Mouse (Mus musculus) spleen, adult 12 weeks (tissue): ENCODE results near the gene Acot6.
"Not testable (repeated sequence)": the region's sequence is repeated elsewhere in the genome, so short reads cannot be mapped to it uniquely, and the experiment has no call there.

Experiments
- DNase-seq: peaks from one replicate; pipeline ENCODE4 v3.0.0; 2022; ENCODE audit warnings: low spot score

Gene Acot6

DNA sequence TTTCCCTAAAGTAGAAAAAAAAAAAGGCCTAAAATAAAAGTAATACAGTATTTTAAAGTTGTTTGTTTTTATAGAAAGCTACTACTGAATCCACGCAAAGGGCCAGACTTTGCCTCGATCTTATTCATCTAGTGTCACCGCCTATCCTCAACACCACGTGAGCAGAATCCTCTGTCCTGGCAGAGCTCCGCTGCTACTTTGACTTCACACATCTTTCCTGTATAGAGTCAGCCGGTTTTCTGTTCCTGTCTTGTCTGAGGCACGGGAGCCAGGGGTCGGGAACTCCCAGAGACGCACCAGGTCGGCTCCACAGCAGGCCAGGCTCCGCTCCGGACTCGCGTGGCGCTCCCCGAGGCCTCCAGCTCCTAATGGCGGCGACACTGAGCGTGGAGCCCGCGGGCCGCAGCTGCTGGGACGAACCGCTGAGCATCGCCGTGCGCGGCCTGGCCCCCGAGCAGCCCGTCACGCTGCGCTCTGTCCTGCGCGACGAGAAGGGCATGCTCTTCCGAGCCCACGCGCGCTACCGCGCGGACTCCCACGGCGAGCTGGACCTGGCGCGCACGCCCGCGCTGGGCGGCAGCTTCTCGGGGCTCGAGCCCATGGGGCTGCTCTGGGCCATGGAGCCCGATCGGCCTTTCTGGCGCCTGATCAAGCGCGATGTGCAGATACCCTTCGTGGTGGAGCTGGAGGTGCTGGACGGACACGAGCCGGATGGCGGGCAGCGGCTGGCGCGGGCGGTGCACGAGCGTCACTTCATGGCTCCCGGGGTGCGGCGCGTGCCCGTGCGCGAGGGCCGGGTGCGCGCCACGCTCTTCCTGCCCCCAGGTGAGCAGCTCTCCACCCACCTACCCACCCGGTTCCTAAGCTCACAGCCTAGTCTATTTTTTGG is at the start of gene Acot6:
TSS of gene Acot6 (plus strand) at position 51 of the 889 bp plus-strand sequence.
- peak; percentile 34 for DNase-seq

DNA sequence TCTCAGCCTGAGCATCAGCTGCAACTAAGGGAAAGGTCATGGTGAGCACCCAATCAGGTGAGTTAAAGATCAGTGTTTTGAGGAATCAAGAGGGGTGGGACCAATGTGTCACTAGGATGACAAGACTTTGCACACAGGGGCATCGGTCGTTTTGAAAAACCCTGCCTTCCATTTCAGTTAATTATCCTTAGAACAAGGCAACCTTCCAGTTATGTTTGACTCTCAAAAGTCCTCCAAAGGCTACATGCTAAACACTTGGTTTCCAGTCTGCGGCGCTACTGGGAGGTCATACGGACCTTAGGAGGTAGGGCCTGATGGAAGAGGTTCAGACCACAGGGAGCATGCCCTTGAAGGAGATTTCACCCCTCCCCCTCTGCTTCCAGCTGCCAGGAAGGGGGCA is 49.7 kb upstream of the Acot6 start:
- DNase-seq: not testable (repeated sequence)

- no peak for DNase-seq
These were observed 48.4 kb upstream of the Acot6 start, which contains the start of gene Acot3 for GRCm38 (mm10) chr12:84051937-84052474. Gene Acot3 (plus strand): TSS chr12:84052144.

GRCm38 (mm10) chr12:84052609-84053008 is 47.8 kb upstream of the Acot6 start:
- no peak for DNase-seq

DNA sequence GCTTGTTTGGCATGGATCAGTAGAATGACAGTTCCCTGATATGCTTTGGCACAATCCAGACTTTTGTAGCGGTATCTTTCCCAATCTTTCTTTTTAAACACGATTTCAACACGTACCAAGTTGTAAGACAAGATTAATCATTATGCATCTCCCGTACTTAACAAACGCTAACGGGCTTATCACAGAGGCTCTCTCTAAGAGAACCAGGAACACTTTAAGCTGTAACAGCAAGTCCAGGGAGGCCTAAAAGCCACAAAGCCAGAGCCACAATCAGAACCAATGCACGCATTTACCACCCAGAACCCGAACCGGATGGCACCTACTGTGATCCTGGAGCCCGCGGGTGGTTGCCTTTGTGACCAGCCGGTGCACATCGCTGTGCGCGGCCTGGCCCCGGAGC is 47.3 kb upstream of the Acot6 start:
- DNase-seq: no peak

- no peak for DNase-seq
These were observed 46.6 kb upstream of the Acot6 start for GRCm38 (mm10) chr12:84053679-84054391.

DNA sequence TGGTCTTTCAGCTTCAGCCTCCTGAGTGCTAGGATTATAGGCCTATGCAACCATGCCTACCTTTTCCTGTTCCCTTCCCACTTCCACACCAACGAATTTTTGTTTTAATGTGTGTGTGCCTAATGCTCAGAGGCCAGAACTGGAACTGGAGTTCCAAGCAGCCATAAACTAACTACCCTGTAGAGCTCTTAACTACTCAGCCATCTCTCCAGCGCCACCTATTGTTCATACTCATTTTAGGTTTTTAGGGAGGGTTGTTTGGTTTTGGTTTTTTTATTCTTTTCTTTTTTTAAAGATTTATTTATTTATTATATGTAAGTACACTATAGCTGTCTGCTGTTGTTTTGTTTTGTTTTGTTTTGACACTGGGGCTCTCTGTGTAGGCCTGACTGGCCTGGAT is 39.5 kb upstream of the Acot6 start:
- DNase-seq: no peak

- DNase-seq: no peak
These were observed 38.1 kb upstream of the Acot6 start for GRCm38 (mm10) chr12:84062336-84062735.

DNA sequence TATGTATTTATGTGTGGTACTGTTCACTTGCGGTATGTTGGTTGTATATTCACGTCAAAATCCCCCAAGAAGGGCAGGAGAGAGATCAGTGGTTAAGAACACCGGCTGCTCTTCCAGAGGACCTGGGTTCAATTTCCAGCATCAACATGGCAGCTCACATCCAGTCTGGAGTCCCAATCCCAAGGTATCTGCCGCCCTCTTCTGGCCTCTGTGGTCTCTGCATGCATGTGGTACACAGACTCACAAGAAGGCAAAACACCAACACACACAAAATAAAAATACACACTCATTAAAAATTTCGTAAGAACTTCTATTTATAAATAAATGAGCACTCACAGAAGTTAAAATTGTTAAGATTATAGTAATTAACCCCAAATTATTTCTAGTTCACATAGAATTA is 37.2 kb upstream of the Acot6 start:
- DNase-seq: no peak

DNA sequence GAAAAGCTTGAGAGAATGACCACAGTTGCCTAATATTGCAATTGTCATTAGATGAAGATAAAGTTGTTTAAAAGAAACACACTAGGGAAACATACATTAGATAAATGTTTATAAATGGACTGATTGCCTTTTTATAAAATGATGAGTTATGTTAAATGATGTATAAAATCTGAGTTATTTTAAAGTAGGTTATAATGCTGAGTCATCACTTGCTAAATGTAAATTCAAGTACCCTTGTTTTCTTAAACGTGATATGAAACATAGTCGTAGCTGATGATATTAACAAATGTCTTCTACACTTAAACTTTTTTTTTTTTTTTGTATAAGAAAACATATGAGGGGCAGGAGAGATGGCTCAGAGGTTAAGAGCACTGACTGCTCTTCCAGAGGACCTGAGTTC is 36.6 kb upstream of the Acot6 start:
- no peak for DNase-seq

DNA sequence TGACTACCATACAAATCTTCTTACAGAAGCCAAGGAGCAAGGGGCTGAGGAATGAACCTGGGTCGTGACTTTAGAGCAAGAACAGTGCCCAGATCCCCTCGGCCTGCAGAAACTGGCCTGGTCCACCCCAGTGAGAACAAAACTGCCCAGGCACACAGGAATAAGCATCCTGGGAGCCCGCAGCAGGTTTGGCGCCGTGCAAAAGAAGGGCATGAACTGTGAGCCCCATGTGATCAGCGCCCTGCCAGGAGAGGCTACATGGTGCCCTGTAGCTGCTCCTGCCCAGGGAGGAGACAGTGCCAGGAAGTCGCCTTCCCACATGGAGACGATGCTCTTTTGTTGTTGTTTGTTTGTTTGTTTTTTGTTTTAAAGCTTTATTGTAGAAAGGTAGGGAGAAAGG is 35.8 kb upstream of the Acot6 start:
- no peak for DNase-seq

- DNase-seq: no peak
These were observed 32.7 kb upstream of the Acot6 start for GRCm38 (mm10) chr12:84067752-84068151.

GRCm38 (mm10) chr12:84068296-84068695 is 32.2 kb upstream of the Acot6 start:
- DNase-seq: no peak

DNA sequence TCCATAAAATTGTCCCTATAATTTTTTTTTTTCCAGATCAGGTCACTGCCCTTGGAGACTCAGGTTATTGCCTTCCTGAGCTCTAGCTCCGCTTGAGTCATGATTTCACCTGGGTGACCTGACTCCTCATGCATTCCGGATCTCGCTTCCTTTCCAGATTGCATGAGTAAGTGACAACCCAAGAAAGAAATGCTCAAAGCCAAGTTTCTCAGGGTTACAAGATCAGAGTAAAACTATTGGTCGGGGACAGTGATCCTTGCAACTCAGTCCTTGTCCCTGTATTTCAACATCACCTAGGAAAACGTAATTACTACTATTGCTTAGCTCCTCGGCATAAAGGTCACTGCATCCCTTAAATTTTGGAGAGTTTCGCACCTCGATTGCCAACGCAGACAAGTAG is 31.5 kb upstream of the Acot6 start, which contains the start of gene Acot5:
TSS of gene Acot5 (plus strand) at position 340 of the 400 bp plus-strand sequence.
- DNase-seq: no peak

GRCm38 (mm10) chr12:84069582-84069981 is 30.9 kb upstream of the Acot6 start:
- DNase-seq: not testable (repeated sequence)

DNA sequence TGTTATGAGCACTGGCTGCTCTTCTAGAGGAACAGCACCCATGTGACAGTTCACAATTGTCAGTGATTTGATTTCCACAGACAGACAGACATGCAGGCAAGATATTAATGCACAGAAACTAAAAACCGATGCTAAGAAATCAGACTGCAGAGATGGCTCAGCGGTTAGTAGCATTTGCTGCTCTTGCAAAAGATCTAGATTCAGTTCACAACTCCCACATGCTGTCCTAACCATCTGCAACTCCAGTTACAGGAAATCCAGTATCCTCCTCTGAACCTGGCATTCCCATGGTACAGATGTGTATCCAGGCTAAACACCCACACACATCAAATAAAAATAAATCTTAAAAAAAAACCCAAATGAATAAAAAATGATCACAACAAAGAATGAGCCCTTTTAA is 28.8 kb upstream of the Acot6 start:
- DNase-seq: no peak

DNA sequence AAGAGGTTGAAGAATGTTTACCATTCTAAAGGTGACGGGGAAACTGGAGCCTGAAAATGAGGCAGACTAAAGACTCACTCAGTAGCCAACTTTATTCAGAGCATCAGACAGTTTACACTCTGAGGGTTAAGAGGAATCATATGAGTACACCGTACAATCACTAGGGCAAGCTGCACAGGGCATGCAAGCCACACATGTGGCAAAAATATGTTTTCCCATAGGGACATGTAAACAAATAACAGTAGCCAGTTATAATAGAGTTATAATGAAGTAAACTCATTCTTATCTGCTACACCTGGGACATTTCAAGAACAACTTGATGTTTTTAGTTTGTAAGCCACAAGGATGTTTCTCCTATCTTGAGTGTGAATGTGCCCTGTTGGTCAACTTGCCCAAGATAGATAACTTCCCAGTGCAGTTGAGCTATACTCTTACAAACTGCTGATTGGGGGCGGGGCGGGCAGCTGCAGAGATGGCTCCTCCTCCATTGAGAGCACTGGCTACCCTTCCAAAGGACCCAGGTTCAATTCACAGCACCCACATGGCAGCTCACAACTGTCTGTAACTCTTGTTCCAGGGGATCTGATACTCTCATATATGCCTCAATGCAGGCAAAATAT is 23.0 kb upstream of the Acot6 start:
- no peak for DNase-seq

DNA sequence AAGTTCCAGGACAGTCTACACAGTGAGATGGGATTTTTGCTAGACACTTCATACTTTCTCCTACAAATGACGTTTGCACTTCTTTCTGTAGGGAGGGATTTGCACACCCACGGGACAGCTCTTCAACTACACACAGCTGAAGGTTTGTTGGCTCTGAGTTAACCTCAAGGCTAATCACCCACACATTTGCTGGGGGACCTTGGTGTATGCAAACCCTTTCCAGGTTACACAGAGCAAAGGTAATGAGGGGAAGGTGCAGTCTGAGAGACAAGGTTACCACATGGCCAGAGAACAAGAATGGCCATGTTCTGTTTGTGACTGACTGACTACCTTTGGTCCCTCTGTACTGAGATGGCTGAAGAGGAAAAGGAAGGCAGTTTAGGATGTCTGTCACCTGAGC is 16.6 kb upstream of the Acot6 start:
- DNase-seq: no peak

DNA sequence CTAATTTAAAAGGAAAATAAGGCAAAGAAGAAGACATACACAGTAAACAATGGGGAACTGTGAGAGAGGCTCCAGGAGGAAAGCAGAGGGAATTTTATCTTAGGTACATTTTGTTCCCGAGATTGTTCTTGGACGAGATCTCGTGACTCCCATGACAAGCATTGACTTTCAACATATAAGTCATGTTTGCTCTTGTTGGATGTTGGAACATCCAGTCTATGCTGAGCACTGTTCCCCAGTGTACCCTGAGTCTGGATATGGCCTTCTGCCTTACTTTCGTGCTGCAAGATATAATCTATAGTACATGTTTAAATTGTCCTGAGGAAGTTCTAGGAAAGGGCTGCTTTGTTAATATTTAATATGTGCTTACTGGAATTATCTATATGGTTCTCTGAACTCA is 15.9 kb upstream of the Acot6 start:
- DNase-seq: no peak

DNA sequence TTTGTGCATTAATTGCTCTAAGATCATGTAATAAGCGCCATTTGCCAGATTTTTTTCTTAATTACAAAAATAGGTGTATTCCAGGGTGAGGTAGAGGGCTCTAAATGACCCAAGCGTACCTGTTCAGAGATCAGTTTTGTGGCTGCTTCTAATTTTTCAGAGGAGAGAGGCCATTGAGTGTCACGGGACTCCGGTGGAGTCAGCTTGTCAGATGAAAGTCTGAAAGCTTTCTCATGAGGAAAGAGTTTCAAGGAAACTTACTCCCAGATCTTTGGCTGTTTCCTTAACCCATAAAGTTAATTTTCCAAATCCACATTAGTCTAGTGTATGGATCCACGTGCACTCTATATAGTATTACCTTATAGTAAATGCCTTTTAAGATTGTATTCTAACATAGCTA is 5.8 kb upstream of the Acot6 start:
- not testable (repeated sequence) for DNase-seq

DNA sequence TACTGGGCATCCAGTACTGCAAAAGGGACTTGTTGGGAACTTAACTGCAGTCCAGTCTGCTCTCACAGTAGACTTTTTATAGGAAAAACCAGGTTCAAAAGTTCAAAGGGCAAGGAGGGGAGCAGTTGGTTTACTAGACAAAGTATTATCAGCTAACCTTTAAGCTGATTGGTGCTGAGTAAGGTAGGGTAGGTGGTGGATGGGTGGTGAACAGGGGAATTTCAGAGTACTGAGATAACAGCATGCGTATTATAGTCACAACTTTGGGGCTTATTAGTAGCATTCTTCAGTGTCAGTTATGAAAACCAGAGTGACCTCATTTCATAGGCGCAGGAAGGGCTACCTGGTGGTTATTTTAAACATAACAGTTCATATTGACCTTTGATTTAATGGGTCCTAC is 849 bp upstream of the Acot6 start:
- DNase-seq: no peak

DNA sequence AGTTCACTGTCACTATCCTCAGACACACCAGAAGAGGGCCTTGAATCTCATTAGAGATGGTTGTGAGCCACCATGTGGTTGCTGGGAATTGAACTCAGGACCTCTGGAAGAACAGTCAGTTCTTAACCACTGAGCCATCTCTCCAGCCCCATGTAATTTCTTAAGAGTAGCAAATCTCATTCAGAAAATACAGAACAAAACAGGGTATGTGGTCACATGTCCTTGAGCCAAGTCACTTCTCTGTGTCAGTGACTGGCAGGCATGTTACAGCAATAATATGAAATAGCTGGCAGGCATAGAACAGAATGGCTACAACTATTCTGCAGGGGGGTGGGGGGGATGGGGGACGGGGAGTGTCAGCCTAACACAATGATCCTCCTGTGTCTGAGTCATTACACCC is 383 bp upstream of the Acot6 start:
- DNase-seq: no peak

- no peak for DNase-seq
These were observed 1.0 kb downstream of the Acot6 start for GRCm38 (mm10) chr12:84101493-84101845.
